Mouse (Mus musculus) neural tube, embryonic 14.5 days (tissue): ENCODE measurements at regions not wholly inside any gene's neighbourhood (a gene's known extent, or its start where the extent isn't known, plus 50 kb on each side); places are given as distances from the start of the nearest gene placed in this dataset.

Experiments
- ATAC-seq: fragments of 200-750 bp; cut with Nextera tagmentation; 2 replicates; pipeline ENCODE4 v1.8.0; 2017; ENCODE audit warnings: low read depth, mild to moderate bottlenecking, moderate TSS enrichment, moderate library complexity
- H3K27ac ChIP-seq: fragments of 300-500 bp; sonication (generic); 2 replicates; pipeline ENCODE4 v1.5.1; 2014; ENCODE audit warnings: low read depth, mild to moderate bottlenecking, control low read depth, low read length, moderate library complexity, mixed read lengths
- H3K27me3 ChIP-seq: fragments of 300-500 bp; sonication (generic); 2 replicates; pipeline ENCODE4 v1.6.1; 2014; ENCODE audit warnings: low read length; ENCODE audit not compliant: control insufficient read depth, insufficient read depth
- H3K36me3 ChIP-seq: fragments of 300-500 bp; sonication (generic); 2 replicates; pipeline ENCODE4 v1.6.1; 2014; ENCODE audit warnings: low read length, mixed read lengths; ENCODE audit not compliant: control insufficient read depth, insufficient read depth
- H3K4me1 ChIP-seq: fragments of 300-500 bp; sonication (generic); 2 replicates; pipeline ENCODE4 v1.6.1; 2014; ENCODE audit warnings: low read length; ENCODE audit not compliant: control insufficient read depth, insufficient read depth
- H3K4me2 ChIP-seq: fragments of 300-500 bp; sonication (generic); 2 replicates; pipeline ENCODE4 v1.6.1; 2014; ENCODE audit warnings: mild to moderate bottlenecking, low read depth, low read length, control low read depth
- H3K4me3 ChIP-seq: fragments of 300-500 bp; sonication (generic); 2 replicates; pipeline ENCODE4 v1.5.1; 2014; ENCODE audit warnings: low read depth, low read length, control low read depth, mixed read lengths
- H3K9ac ChIP-seq: fragments of 300-500 bp; sonication (generic); replicated peaks from 2 replicates; pipeline ENCODE4 v1.6.1; 2014; ENCODE audit warnings: low read depth, mild to moderate bottlenecking, control low read depth, low read length, mixed read lengths
- H3K9me3 ChIP-seq: fragments of 300-500 bp; sonication (generic); 2 replicates; pipeline ENCODE4 v1.6.1; 2016; ENCODE audit warnings: low read length; ENCODE audit not compliant: control insufficient read depth
- WGBS: fragments of 180-500 bp; shearing (Covaris S2); extraction: QIAGEN DNeasy Blood & Tissue Kit; methylation state at CpG from one replicate; pipeline ENCODE4 v1.1.7; 2014; 5-methylcytosine and 5-hydroxymethylcytosine counted together

DNA sequence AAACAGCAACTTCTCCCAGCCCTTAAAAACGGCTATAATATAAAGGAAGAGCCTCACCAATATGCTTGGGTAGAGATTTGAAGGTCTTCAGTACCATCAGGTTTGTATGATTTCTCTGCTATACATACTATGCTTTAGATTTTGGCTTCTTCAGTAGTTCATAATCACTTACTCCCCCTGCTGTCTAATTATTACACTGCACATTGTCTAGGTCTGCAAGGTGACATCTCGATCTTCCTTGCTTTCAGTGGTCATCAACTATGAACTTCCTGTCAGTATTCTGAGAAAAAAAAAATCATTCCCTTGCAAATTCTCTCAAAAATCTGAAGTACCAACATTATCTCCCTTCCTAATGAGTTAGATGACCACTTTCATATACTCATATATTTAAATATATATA is 225.4 kb upstream of the Galnt5 start:
- Histone ChIP-seq H3K4me1 (no peaks in the 10 kb centered on the region), H3K4me3 (no peak overlapping the region), H3K9me3 (no peaks in the 10 kb centered on the region), H3K9ac (no peak overlapping the region), H3K27me3 (no peaks in the 10 kb centered on the region), H3K4me2 (no peak overlapping the region), H3K27ac (no peak overlapping the region), H3K36me3 (no peaks in the 10 kb centered on the region)
- 79% methylated on average over 2 of the region's 2 CpGs for WGBS
- no peak for ATAC-seq

DNA sequence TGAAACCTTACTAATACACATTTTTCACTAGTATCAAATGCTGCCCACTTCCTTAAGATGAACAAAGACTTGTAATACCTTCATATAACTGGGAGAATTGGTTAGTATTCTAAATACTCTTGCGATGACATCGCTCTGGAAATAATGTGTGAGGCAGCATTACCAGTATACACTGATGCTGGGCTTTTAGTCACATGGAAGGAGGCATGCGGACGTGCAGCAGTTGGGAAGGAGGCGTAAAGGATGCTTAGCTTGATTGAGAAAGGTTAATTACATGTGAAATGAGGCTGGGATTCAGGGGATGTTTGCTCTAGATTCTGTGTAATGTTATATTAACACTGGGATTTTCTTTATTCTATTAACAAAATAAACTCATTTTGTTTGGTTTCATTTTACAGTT is 221.5 kb upstream of the Galnt5 start:
- H3K27me3 ChIP-seq = no peaks in the 10 kb centered on the region
- no peak overlapping the region for H3K4me2 ChIP-seq
- H3K4me1 ChIP-seq = no peaks in the 10 kb centered on the region
- H3K9me3 ChIP-seq = no peaks in the 10 kb centered on the region
- H3K36me3 ChIP-seq = no peaks in the 10 kb centered on the region
- ATAC-seq = peak; percentile 81
- no peak overlapping the region for H3K9ac ChIP-seq
- WGBS = 60% methylated on average over 5 of the region's 5 CpGs
- H3K27ac ChIP-seq = no peak overlapping the region
- no peak overlapping the region for H3K4me3 ChIP-seq

DNA sequence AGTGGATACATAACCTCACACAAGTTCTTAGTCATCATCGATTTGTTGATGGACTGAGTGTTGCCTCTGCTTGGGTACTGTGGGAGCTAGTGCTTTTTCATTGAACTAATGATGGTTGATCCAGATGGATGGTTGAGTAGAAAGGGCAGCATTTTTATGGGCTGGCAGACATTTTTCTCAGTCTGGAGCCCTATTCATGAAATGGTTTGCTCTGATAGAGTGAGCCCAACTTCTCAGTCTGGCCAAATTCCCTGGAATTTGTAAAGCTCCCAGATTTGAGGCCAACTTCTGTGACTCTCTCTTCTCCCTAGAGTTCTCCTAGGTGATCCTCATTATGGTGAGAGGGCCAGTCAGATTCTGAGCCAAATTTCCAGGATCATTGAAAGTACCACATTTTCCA is 216.8 kb upstream of the Galnt5 start:
- no peak for ATAC-seq
- Histone ChIP-seq H3K4me2 (no peak overlapping the region), H3K4me3 (no peak overlapping the region), H3K27ac (no peak overlapping the region), H3K36me3 (no peaks in the 10 kb centered on the region), H3K9ac (no peak overlapping the region), H3K9me3 (no peaks in the 10 kb centered on the region), H3K4me1 (no peaks in the 10 kb centered on the region), H3K27me3 (no peaks in the 10 kb centered on the region)
- 97% methylated on average over 1 of the region's 1 CpGs for WGBS

DNA sequence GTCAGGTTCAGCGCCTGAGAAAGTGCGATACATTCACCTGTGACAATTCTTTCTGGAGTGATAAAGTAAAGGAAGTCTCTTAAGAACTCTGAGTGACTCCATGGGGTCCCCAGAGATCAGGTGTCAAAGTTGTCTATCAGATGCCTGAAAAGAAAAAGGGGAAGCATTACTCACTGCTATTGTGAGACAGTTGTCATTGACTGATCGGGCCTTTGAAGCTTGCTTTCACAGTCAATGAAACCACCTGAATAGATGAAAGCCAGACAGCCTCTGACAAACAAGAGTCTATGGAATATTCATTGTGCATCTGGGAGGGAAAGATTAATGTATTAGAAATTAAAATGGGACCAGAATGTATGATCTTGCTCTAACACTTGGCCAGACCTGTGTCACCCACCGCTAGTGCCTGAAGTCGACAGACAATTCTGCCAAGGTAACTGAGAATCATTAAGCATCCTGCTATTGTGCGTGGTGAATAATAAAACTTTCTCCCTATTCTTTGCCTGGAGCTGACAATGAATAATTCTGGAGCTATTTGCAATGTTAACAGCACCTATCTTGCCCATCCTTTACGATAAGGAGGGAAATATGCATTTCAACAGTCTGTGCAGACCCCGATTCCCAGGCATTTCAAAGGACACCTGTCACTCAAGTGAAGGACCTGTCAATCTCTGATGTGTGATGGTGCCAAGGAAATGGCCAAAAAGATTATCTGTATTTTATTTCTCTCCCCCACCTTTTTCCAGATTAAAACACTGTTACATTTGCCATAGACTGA is 204.0 kb upstream of the Galnt5 start:
- no peaks in the 10 kb centered on the region for H3K4me1 ChIP-seq
- H3K9me3 ChIP-seq = no peaks in the 10 kb centered on the region
- no peak overlapping the region for H3K27ac ChIP-seq
- H3K9ac ChIP-seq = no peak overlapping the region
- ATAC-seq = no peak
- WGBS = 60% methylated on average over 8 of the region's 8 CpGs
- no peaks in the 10 kb centered on the region for H3K36me3 ChIP-seq
- H3K4me3 ChIP-seq = no peak overlapping the region
- no peak overlapping the region for H3K4me2 ChIP-seq
- H3K27me3 ChIP-seq = no peaks in the 10 kb centered on the region

DNA sequence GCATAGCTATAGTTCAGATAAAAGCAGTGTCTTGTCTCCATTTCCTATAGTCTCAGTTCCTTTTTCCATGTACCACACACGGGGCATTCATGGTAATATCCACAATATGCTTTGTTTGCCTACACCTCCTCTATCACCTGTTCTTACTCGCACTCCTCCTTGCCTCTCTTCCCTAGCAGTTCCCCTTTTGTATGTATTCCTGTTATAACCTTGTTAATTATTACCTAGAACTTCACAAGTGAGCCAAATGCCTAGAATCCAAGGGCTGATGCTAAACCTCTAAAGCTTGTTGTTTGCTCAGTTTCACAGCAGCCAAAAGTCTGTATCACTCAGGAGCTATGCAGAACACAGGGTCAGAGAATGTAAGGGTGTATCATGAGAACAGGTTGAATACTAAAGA is 198.4 kb upstream of the Galnt5 start:
- Histone ChIP-seq H3K4me3 (no peak overlapping the region), H3K9me3 (no peaks in the 10 kb centered on the region), H3K4me2 (no peak overlapping the region), H3K4me1 (no peaks in the 10 kb centered on the region), H3K27me3 (no peaks in the 10 kb centered on the region), H3K27ac (no peak overlapping the region), H3K36me3 (no peaks in the 10 kb centered on the region), H3K9ac (no peak overlapping the region)
- WGBS = 78% methylated on average over 2 of the region's 2 CpGs
- no peak for ATAC-seq

DNA sequence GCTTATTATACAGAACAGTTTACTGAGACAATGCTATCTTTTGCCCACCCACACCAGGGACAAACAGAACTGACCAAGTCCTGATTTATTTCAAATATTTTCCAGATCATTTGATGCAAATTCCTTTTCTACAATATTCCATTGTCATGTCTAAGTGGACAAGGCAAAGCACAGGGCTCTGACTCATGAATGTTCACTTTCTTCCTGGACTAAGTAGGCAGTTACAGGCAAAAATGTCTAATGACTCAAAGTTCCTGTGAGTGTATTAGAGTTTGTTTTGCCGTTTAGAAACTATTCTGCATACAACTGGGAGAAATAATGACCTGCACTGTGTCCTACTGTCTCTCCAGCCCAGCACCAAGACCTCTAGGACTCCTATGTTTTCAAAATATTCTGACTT is 189.8 kb upstream of the Galnt5 start:
- no peak for ATAC-seq
- Histone ChIP-seq H3K9me3 (no peaks in the 10 kb centered on the region), H3K27me3 (no peaks in the 10 kb centered on the region), H3K27ac (no peak overlapping the region), H3K4me1 (no peaks in the 10 kb centered on the region), H3K36me3 (no peaks in the 10 kb centered on the region), H3K4me3 (no peak overlapping the region), H3K9ac (no peak overlapping the region), H3K4me2 (no peak overlapping the region)
- WGBS = 28% methylated on average over 1 of the region's 1 CpGs

DNA sequence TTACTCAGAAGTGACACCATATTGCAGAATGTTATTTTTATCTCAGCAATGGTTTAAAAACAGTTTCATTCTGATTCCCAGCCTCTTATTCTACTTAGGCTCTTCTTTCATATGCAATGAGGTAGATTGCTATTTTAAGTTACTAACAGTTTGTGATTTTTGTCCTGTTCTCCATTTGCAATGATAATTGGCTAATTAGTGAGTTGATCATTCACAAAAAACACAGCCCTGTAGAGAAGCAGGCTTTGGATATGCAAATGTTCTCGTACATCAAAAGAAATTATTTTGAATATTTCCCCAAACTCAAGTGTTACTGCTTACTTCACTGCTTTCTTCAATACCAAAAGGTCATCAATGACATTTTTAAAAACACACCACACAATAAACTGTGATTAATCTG is 184.7 kb upstream of the Galnt5 start:
- H3K4me3 ChIP-seq = no peak overlapping the region
- WGBS = 81% methylated on average over 1 of the region's 1 CpGs
- no peaks in the 10 kb centered on the region for H3K27me3 ChIP-seq
- no peaks in the 10 kb centered on the region for H3K36me3 ChIP-seq
- no peak overlapping the region for H3K27ac ChIP-seq
- no peaks in the 10 kb centered on the region for H3K9me3 ChIP-seq
- no peak for ATAC-seq
- H3K9ac ChIP-seq = no peak overlapping the region
- H3K4me2 ChIP-seq = no peak overlapping the region
- no peaks in the 10 kb centered on the region for H3K4me1 ChIP-seq

DNA sequence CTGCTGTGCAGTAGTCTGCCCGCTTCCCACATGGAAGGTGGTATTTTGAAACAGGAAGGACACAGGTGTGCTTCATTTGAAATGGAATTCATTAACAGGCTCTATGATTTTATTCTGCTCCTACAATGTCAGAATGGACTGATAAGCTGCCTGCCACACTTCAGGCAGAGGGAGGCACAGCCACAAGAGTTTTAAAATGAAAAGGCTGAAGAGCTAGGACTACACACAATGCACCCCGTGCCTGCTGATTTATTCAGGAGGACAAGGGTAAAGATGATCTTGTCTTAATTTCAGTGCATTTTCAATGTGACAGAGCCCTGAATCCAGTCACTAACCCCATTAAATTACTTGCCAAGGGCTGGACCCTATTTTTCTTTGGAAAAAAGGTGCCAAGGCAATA is 177.3 kb upstream of the Galnt5 start:
- Histone ChIP-seq H3K27ac (no peak overlapping the region), H3K36me3 (no peaks in the 10 kb centered on the region), H3K27me3 (no peaks in the 10 kb centered on the region), H3K4me2 (no peak overlapping the region), H3K9me3 (no peaks in the 10 kb centered on the region), H3K4me1 (no peaks in the 10 kb centered on the region), H3K9ac (no peak overlapping the region), H3K4me3 (no peak overlapping the region)
- 0 out of 2 replicates have a peak, but pooled peaks have one; percentile 34 for ATAC-seq
- 42% methylated on average over 2 of the region's 2 CpGs for WGBS

DNA sequence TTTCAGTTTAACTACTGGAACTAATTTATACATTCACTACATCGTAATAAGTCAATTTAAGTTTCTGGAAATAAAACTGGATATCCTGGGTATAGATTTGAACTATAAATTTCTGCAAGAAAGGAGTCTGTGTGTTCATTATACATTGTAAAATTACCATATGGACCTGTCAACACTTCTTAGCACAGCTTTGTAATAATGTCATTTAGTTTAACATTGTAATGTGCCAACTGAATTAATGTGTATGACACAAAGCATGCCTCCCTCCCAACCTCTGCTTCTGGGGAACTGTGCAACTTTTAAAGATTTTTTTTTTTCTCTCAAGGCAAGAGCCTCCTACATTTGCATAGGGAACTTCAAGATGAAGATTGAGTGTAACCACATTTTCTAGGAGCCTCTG is 176.8 kb upstream of the Galnt5 start:
- H3K27ac ChIP-seq = no peak overlapping the region
- no peaks in the 10 kb centered on the region for H3K4me1 ChIP-seq
- no peak overlapping the region for H3K9ac ChIP-seq
- peak; percentile 58 for ATAC-seq
- WGBS = 33% methylated on average over 1 of the region's 1 CpGs
- no peaks in the 10 kb centered on the region for H3K9me3 ChIP-seq
- H3K4me3 ChIP-seq = no peak overlapping the region
- no peaks in the 10 kb centered on the region for H3K36me3 ChIP-seq
- H3K4me2 ChIP-seq = no peak overlapping the region
- H3K27me3 ChIP-seq = no peaks in the 10 kb centered on the region
